18 mouse cellular contexts compared by ENCODE assay signal in genomic region chr4:149101456-149101855, GRCm38 (mm10).
DNase-seq lines count a peak whose midpoint lies in the region.
"Had no signal": no experiment of that assay in that cellular context is flagged by ENCODE, and none has a peak within 500 bp of the region (broad histone marks: within the 10 kb centered on the region; RNA-seq: fewer than 3 reads in every experiment).

No protein-coding gene starts in this region.

- peak; percentile 54 for DNase-seq in cerebellum, adult 9-10 months
- DNase-seq in cerebellum, postnatal 14 days: no peak
- peak; percentile 38 for DNase-seq in MN1 (ENCODE audit: low spot score)
- peak; percentile 31 for DNase-seq in fibroblast of lung, adult 2 months (ENCODE audit: low read depth)
- no peak for DNase-seq in thymus, adult 18-20 months
- DNase-seq in urinary bladder, postnatal 14 days (ENCODE audit: low spot score): no peak
- DNase-seq: adrenal gland, postnatal 14 days; cerebellum, adult 11 months; cerebellum, adult 2 months; cerebellum, postnatal 36 days; embryo, embryonic 11 days; forebrain, postnatal 0 days; gastrocnemius, adult 2 months; gastrocnemius, postnatal 14 days; heart, adult 18-20 months; heart, postnatal 10 days; heart, postnatal 36 days; kidney, adult 11 months had no signal

Comparison
In these comparisons a context has a peak if more than half of its experiments do, and no peak if none do; other contexts are left out.
1. DNase-seq: peak in cerebellum, adult 9-10 months (single experiment), MN1 (single experiment) and fibroblast of lung, adult 2 months (single experiment); none in cerebellum, postnatal 14 days (0 of 2), thymus, adult 18-20 months (0 of 2) and urinary bladder, postnatal 14 days (single experiment).